In genomic region chr12:82191686-82192085, GRCm38 (mm10) we compare ENCODE assay signal across 19 mouse cellular contexts. TPM values are rescaled to one million over a fixed set of nuclear protein-coding genes. Genes with fewer than 3 reads are reported as not detected.
DNase-seq lines count a peak whose midpoint lies in the region; ATAC-seq and TF ChIP-seq lines count a peak whose summit lies in the region.
"Had no signal": no experiment of that assay in that cellular context is flagged by ENCODE, and none has a peak within 500 bp of the region (broad histone marks: within the 10 kb centered on the region; RNA-seq: fewer than 3 reads in every experiment).

No protein-coding gene starts in this region.

- H3K27ac ChIP-seq in heart, embryonic 15.5 days: peak overlapping the region; percentile 66; the same call in 1 of the 2 replicates
- no peak overlapping the region for H3K27ac ChIP-seq in heart, adult 2 months
- H3K27ac ChIP-seq: embryonic facial prominence, embryonic 12.5 days; forebrain, embryonic 15.5 days; hindbrain, embryonic 15.5 days had no signal

- H3K27me3 ChIP-seq in heart, embryonic 15.5 days: no peaks in the 10 kb centered on the region
- H3K27me3 ChIP-seq in heart, adult 2 months (ENCODE audit: control insufficient read depth, insufficient read depth, low read length): no peaks in the 10 kb centered on the region
- H3K27me3 ChIP-seq: embryonic facial prominence, embryonic 12.5 days; forebrain, embryonic 15.5 days; hindbrain, embryonic 15.5 days; Patski had no signal

- H3K4me3 ChIP-seq in heart, embryonic 15.5 days: no peak overlapping the region
- H3K4me3 ChIP-seq in heart, adult 2 months: no peak overlapping the region
- H3K4me3 ChIP-seq: embryonic facial prominence, embryonic 12.5 days; forebrain, embryonic 15.5 days; hindbrain, embryonic 15.5 days had no signal

- WGBS in heart, embryonic 15.5 days: 42% methylated on average over 5 of the region's 5 CpGs
- 74% methylated on average over 5 of the region's 5 CpGs for WGBS in heart, adult 2 months

- peak; percentile 83 for DNase-seq in heart, adult 11 months
- DNase-seq in heart, postnatal 4 days: no peak
- DNase-seq in heart, adult 2 months: no peak
- peak; percentile 3 for DNase-seq in right cerebral cortex, postnatal 25 days
- DNase-seq in right cerebral cortex, adult 2 months (ENCODE audit: low spot score in 2 of 2): no peak
- DNase-seq in lung, adult 18-20 months: no peak
- no peak for DNase-seq in spleen, postnatal 4 days (ENCODE audit: low spot score in 2 of 2)
- DNase-seq: adrenal gland, postnatal 25 days; cerebellum, adult 11 months; cerebellum, adult 8-10 months; cerebellum, postnatal 14 days; embryo, embryonic 11 days; gastrocnemius, postnatal 36 days had no signal

- no peak overlapping the region for H3K4me2 ChIP-seq in heart, embryonic 15.5 days
- H3K4me2 ChIP-seq: embryonic facial prominence, embryonic 12.5 days; forebrain, embryonic 15.5 days; hindbrain, embryonic 15.5 days had no signal

- no peak overlapping the region for H3K9ac ChIP-seq in heart, embryonic 15.5 days
- no peak overlapping the region for H3K9ac ChIP-seq in heart, adult 2 months (ENCODE audit: low read depth, low read length)
- H3K9ac ChIP-seq: embryonic facial prominence, embryonic 12.5 days; forebrain, embryonic 15.5 days; hindbrain, embryonic 15.5 days had no signal

- no peak for TF ChIP-seq CTCF in heart, adult 2 months (IDR thresholded peaks at IDR 0.05)

- no peak for TF ChIP-seq POLR2A in heart, adult 2 months (IDR thresholded peaks at IDR 0.05; ENCODE audit: insufficient read depth, low read depth, low read length)

- no peaks in the 10 kb centered on the region for H3K9me3 ChIP-seq in heart, embryonic 15.5 days (replicated peaks)
- H3K9me3 ChIP-seq: embryonic facial prominence, embryonic 12.5 days; forebrain, embryonic 15.5 days; hindbrain, embryonic 15.5 days had no signal

- no peaks in the 10 kb centered on the region for H3K36me3 ChIP-seq in heart, embryonic 15.5 days
- no peaks in the 10 kb centered on the region for H3K36me3 ChIP-seq in heart, adult 2 months (ENCODE audit: control insufficient read depth, insufficient read depth, low read length)
- H3K36me3 ChIP-seq: embryonic facial prominence, embryonic 12.5 days; forebrain, embryonic 15.5 days; hindbrain, embryonic 15.5 days had no signal

- H3K79me2 ChIP-seq in heart, adult 2 months (replicated peaks; ENCODE audit: control insufficient read depth, insufficient read depth, low read length): no peaks in the 10 kb centered on the region

- no peak for ATAC-seq in heart, embryonic 15.5 days (replicated peaks; ENCODE audit: insufficient number of reproducible peaks, insufficient read depth, low FRiP score, low read depth)
- ATAC-seq: activated CD4-positive, CD25-positive, alpha-beta regulatory T cell, adult 4 months; forebrain, embryonic 15.5 days; Patski had no signal

- intact Hi-C loops in heart, adult 2 months (cut with DNase I): no loop called here

- H3K4me1 ChIP-seq in heart, embryonic 15.5 days (replicated peaks): peaks cover 67% of the 10 kb centered on the region
- peaks cover 14% of the 10 kb centered on the region for H3K4me1 ChIP-seq in heart, adult 2 months (ENCODE audit: control insufficient read depth, insufficient read depth, low read length)

- TF ChIP-seq EP300 in heart, adult 2 months (IDR thresholded peaks at IDR 0.05; ENCODE audit: insufficient read depth, low read depth, low read length): no peak

RNA-seq across cellular contexts. Expression of gene Sipa1l1, which starts 22.6 kb away (rescaled TPM):
- 10 to 100 TPM; 28.4 to 29.0 TPM for total RNA-seq in heart, postnatal 4 days (2021)
- polyA plus RNA-seq in heart, embryonic 15.5 days (2015; fragmentation: Nextera tagmentation; extraction: Ambion mirVana): 16.9 and 22.3 TPM in 2 replicates
- 1 to 10 TPM; 6.9 to 9.1 TPM for total RNA-seq in heart, adult 2 months (2021)
- 8.4 and 9.9 TPM in 2 replicates for polyA plus RNA-seq in heart, adult 2 months (2012; rRNA removed)

Comparison
In these comparisons a context has a peak if more than half of its experiments do, and no peak if none do; other contexts are left out.
1. DNase-seq: peak in heart, adult 11 months (single experiment) and right cerebral cortex, postnatal 25 days (single experiment); none in heart, postnatal 4 days (single experiment), heart, adult 2 months (0 of 2), right cerebral cortex, adult 2 months (0 of 2), lung, adult 18-20 months (0 of 2) and spleen, postnatal 4 days (0 of 2).